Mouse (Mus musculus): ENCODE data around the gene Csf1. TPM values are rescaled to one million over a fixed set of nuclear protein-coding genes. Genes with fewer than 3 reads are reported as not detected.

The Csf1 gene
- polyA plus RNA-seq, 1 experiment from 2014 or later, result 11.6 TPM

GRCm38 (mm10) chr3:107758638-107759037 is 1.6 kb downstream of the Csf1 start:
- H3K27me3 ChIP-seq (replicated peaks), result no peaks in the 10 kb centered on the region
- no peak for ATAC-seq (ENCODE audit: extremely low read depth, insufficient number of reproducible peaks, low FRiP score, low TSS enrichment)
- H3K9ac ChIP-seq, result peak overlapping the region; percentile 89
- peaks cover 30% of the 10 kb centered on the region for H3K4me1 ChIP-seq
- WGBS, result 7% methylated on average over 3 of the region's 3 CpGs
- H3K36me3 ChIP-seq, result peaks cover 24% of the 10 kb centered on the region
- peak overlapping the region; percentile 94; the same call in 1 of the 2 replicates for H3K27ac ChIP-seq (replicated peaks)
- peak overlapping the region; percentile 92 for H3K4me2 ChIP-seq
- H3K4me3 ChIP-seq, result peak overlapping the region; percentile 88
- H3K9me3 ChIP-seq, result no peaks in the 10 kb centered on the region

GRCm38 (mm10) chr3:107758176-107758575 is 2.1 kb downstream of the Csf1 start:
- no peaks in the 10 kb centered on the region for H3K27me3 ChIP-seq (replicated peaks)
- H3K36me3 ChIP-seq, result peaks cover 28% of the 10 kb centered on the region
- peaks cover 30% of the 10 kb centered on the region for H3K4me1 ChIP-seq
- H3K9me3 ChIP-seq, result no peaks in the 10 kb centered on the region
- peak overlapping the region; percentile 88 for H3K4me3 ChIP-seq
- WGBS, result 45% methylated on average over 2 of the region's 2 CpGs
- ATAC-seq (ENCODE audit: extremely low read depth, insufficient number of reproducible peaks, low FRiP score, low TSS enrichment), result no peak
- H3K27ac ChIP-seq (replicated peaks), result no peak overlapping the region
- peak overlapping the region; percentile 92 for H3K4me2 ChIP-seq
- H3K9ac ChIP-seq, result peak overlapping the region; percentile 45

- Histone ChIP-seq H3K27me3 (replicated peaks) (0 out of 2 replicates have a peak, but pooled peaks cover 1% of the 10 kb centered on the region), H3K9me3 (no peaks in the 10 kb centered on the region), H3K27ac (replicated peaks) (no peak overlapping the region), H3K4me2 (peak overlapping the region; percentile 92), H3K4me3 (0 out of 2 replicates have a peak overlapping the region, but pooled peaks have one; percentile 88), H3K4me1 (peaks cover 30% of the 10 kb centered on the region), H3K36me3 (peaks cover 35% of the 10 kb centered on the region), H3K9ac (peak overlapping the region; percentile 45)
- no peak for ATAC-seq (ENCODE audit: extremely low read depth, insufficient number of reproducible peaks, low FRiP score, low TSS enrichment)
- 85% methylated on average over 5 of the region's 5 CpGs for WGBS
Measured at GRCm38 (mm10) chr3:107757365-107758129, 2.7 kb downstream of the Csf1 start.

- no peak for ATAC-seq (ENCODE audit: extremely low read depth, insufficient number of reproducible peaks, low FRiP score, low TSS enrichment)
- no peak overlapping the region for H3K4me3 ChIP-seq
- no peaks in the 10 kb centered on the region for H3K9me3 ChIP-seq
- H3K9ac ChIP-seq, result no peak overlapping the region
- no peak overlapping the region for H3K27ac ChIP-seq (replicated peaks)
- 53% methylated on average over 2 of the region's 2 CpGs for WGBS
- H3K4me1 ChIP-seq, result peaks cover 30% of the 10 kb centered on the region
- 0 out of 2 replicates have a peak, but pooled peaks cover 4% of the 10 kb centered on the region for H3K27me3 ChIP-seq (replicated peaks)
- no peak overlapping the region for H3K4me2 ChIP-seq
- H3K36me3 ChIP-seq, result peaks cover 45% of the 10 kb centered on the region
Measured at GRCm38 (mm10) chr3:107756481-107756866, 3.8 kb downstream of the Csf1 start.

GRCm38 (mm10) chr3:107755702-107756480 is 4.4 kb downstream of the Csf1 start:
- Histone ChIP-seq H3K27me3 (replicated peaks) (0 out of 2 replicates have a peak, but pooled peaks cover 4% of the 10 kb centered on the region), H3K4me2 (no peak overlapping the region), H3K9me3 (no peaks in the 10 kb centered on the region), H3K27ac (replicated peaks) (no peak overlapping the region), H3K4me1 (peaks cover 29% of the 10 kb centered on the region), H3K9ac (no peak overlapping the region), H3K4me3 (no peak overlapping the region), H3K36me3 (peaks cover 51% of the 10 kb centered on the region)
- 71% methylated on average over 5 of the region's 5 CpGs for WGBS
- no peak for ATAC-seq (ENCODE audit: extremely low read depth, insufficient number of reproducible peaks, low FRiP score, low TSS enrichment)

GRCm38 (mm10) chr3:107754632-107755031 is 5.6 kb downstream of the Csf1 start:
- Histone ChIP-seq H3K36me3 (peaks cover 64% of the 10 kb centered on the region), H3K9ac (no peak overlapping the region), H3K4me2 (no peak overlapping the region), H3K4me1 (peaks cover 24% of the 10 kb centered on the region), H3K27ac (replicated peaks) (no peak overlapping the region), H3K4me3 (no peak overlapping the region), H3K9me3 (no peaks in the 10 kb centered on the region), H3K27me3 (replicated peaks) (0 out of 2 replicates have a peak, but pooled peaks cover 4% of the 10 kb centered on the region)
- ATAC-seq (ENCODE audit: extremely low read depth, insufficient number of reproducible peaks, low FRiP score, low TSS enrichment), result no peak
- 49% methylated on average over 3 of the region's 3 CpGs for WGBS

GRCm38 (mm10) chr3:107751607-107752006 is 8.7 kb downstream of the Csf1 start:
- Histone ChIP-seq H3K27ac (replicated peaks) (no peak overlapping the region), H3K9ac (no peak overlapping the region), H3K36me3 (peaks cover 90% of the 10 kb centered on the region), H3K4me3 (no peak overlapping the region), H3K27me3 (replicated peaks) (0 out of 2 replicates have a peak, but pooled peaks cover 4% of the 10 kb centered on the region), H3K4me1 (no peaks in the 10 kb centered on the region), H3K4me2 (no peak overlapping the region), H3K9me3 (no peaks in the 10 kb centered on the region)
- ATAC-seq (ENCODE audit: extremely low read depth, insufficient number of reproducible peaks, low FRiP score, low TSS enrichment), result no peak
- 67% methylated on average over 3 of the region's 3 CpGs for WGBS

- 72% methylated on average over 9 of the region's 9 CpGs for WGBS
- H3K9me3 ChIP-seq, result no peaks in the 10 kb centered on the region
- no peak overlapping the region for H3K9ac ChIP-seq
- ATAC-seq (ENCODE audit: extremely low read depth, insufficient number of reproducible peaks, low FRiP score, low TSS enrichment), result no peak
- H3K27ac ChIP-seq (replicated peaks), result no peak overlapping the region
- 0 out of 2 replicates have a peak, but pooled peaks cover 4% of the 10 kb centered on the region for H3K27me3 ChIP-seq (replicated peaks)
- peaks cover 91% of the 10 kb centered on the region for H3K36me3 ChIP-seq
- H3K4me1 ChIP-seq, result no peaks in the 10 kb centered on the region
- H3K4me3 ChIP-seq, result no peak overlapping the region
- no peak overlapping the region for H3K4me2 ChIP-seq
Measured at GRCm38 (mm10) chr3:107750775-107751540, 9.3 kb downstream of the Csf1 start.

- no peaks in the 10 kb centered on the region for H3K9me3 ChIP-seq
- H3K27me3 ChIP-seq (replicated peaks), result 0 out of 2 replicates have a peak, but pooled peaks cover 4% of the 10 kb centered on the region
- WGBS, result 71% methylated on average over 4 of the region's 4 CpGs
- no peak overlapping the region for H3K4me3 ChIP-seq
- no peak for ATAC-seq (ENCODE audit: extremely low read depth, insufficient number of reproducible peaks, low FRiP score, low TSS enrichment)
- H3K4me1 ChIP-seq, result no peaks in the 10 kb centered on the region
- no peak overlapping the region for H3K9ac ChIP-seq
- H3K36me3 ChIP-seq, result peaks cover 89% of the 10 kb centered on the region
- H3K27ac ChIP-seq (replicated peaks), result no peak overlapping the region
- H3K4me2 ChIP-seq, result no peak overlapping the region
Measured at GRCm38 (mm10) chr3:107749446-107749845, 10.8 kb downstream of the Csf1 start.

- WGBS, result 77% methylated on average over 14 of the region's 14 CpGs
- Histone ChIP-seq H3K27me3 (replicated peaks) (0 out of 2 replicates have a peak, but pooled peaks cover 4% of the 10 kb centered on the region), H3K27ac (replicated peaks) (no peak overlapping the region), H3K4me2 (no peak overlapping the region), H3K9me3 (no peaks in the 10 kb centered on the region), H3K4me3 (no peak overlapping the region), H3K9ac (no peak overlapping the region), H3K36me3 (peaks cover 82% of the 10 kb centered on the region), H3K4me1 (peaks cover 7% of the 10 kb centered on the region)
- no peak for ATAC-seq (ENCODE audit: extremely low read depth, insufficient number of reproducible peaks, low FRiP score, low TSS enrichment)
Measured at GRCm38 (mm10) chr3:107748260-107748955, 11.9 kb downstream of the Csf1 start.
